Mouse (Mus musculus) cerebral cortex, adult 2 months (tissue): ENCODE data around the gene Ripply2.

ENCODE experiments used
- WGBS: fragments of 180-500 bp; shearing (Covaris S2); methylation state at CpG from one replicate; pipeline ENCODE4 v1.1.7; 2018; 5-methylcytosine and 5-hydroxymethylcytosine counted together

Gene Ripply2

GRCm38 (mm10) chr9:87032196-87032595 is 16.9 kb downstream of the Ripply2 start:
- WGBS, result 84% methylated on average over 4 of the region's 4 CpGs

- 71% methylated on average over 2 of the region's 2 CpGs for WGBS
These were observed 19.7 kb downstream of the Ripply2 start for GRCm38 (mm10) chr9:87034831-87035580.

GRCm38 (mm10) chr9:87049425-87049824 is 34.1 kb downstream of the Ripply2 start:
- 51% methylated on average over 4 of the region's 4 CpGs for WGBS

GRCm38 (mm10) chr9:87055547-87056235 is 40.4 kb downstream of the Ripply2 start:
- WGBS, result 61% methylated on average over 11 of the region's 11 CpGs

- 77% methylated on average over 5 of the region's 5 CpGs for WGBS
These were observed 47.0 kb downstream of the Ripply2 start for GRCm38 (mm10) chr9:87062337-87062736.

GRCm38 (mm10) chr9:87068160-87068559 is 52.8 kb downstream of the Ripply2 start:
- 65% methylated on average over 1 of the region's 1 CpGs for WGBS
